ENCODE assay signal across 8 mouse cellular contexts in the genomic region with DNA sequence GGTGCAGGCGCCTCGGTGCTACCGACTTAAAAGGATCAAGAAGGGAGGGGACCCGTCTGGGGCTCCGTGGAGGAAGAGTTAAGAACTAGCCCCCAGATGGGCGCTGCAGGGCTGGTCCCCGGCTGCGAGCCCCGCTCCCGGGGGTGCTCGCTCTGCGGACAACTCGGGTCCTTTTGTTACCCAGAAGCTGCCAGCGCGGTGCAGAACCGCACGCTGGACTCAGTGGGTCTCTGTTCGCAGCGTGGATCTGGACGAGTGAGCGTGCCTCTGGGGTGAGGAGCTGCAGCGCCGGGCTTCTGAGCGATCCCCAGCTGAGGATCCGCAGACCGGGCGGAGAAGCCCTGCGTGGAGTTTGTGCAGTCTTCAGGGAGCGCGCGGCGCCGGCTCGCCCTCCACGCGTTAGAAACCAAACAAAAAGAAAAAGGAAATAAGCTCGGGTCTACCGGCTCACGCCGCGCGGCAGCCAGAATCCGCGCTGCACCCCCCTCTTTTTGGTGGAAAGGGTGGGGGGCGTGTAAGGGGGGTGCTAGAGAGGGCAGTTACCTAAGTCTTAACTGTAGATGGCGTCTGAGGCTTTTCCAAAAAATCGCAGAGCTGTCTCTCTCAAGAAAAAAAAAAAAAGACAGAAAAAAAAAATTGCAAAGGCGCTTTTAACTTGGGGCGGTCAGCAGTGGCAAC. TPM values are rescaled to one million over a fixed set of nuclear protein-coding genes. Genes with fewer than 3 reads are reported as not detected.
DNase-seq lines count a peak whose midpoint lies in the region; ATAC-seq and TF ChIP-seq lines count a peak whose summit lies in the region.

No protein-coding gene starts in this region.

- H3K36me3 ChIP-seq in heart, embryonic 13.5 days = 0 out of 2 replicates have a peak, but pooled peaks cover 6% of the 10 kb centered on the region
- H3K36me3 ChIP-seq in kidney, embryonic 15.5 days = no peaks in the 10 kb centered on the region
- no peaks in the 10 kb centered on the region for H3K36me3 ChIP-seq in liver, embryonic 16.5 days (ENCODE audit: control insufficient read depth, insufficient read depth)
- H3K36me3 ChIP-seq in neural tube, embryonic 12.5 days = no peaks in the 10 kb centered on the region
- no peaks in the 10 kb centered on the region for H3K36me3 ChIP-seq in stomach, embryonic 16.5 days (ENCODE audit: control insufficient read depth, insufficient read depth, low read length)

- no peaks in the 10 kb centered on the region for H3K9me3 ChIP-seq in heart, embryonic 13.5 days
- H3K9me3 ChIP-seq in kidney, embryonic 15.5 days (replicated peaks) = no peaks in the 10 kb centered on the region
- no peaks in the 10 kb centered on the region for H3K9me3 ChIP-seq in liver, embryonic 16.5 days (replicated peaks; ENCODE audit: control insufficient read depth, low read length)
- no peaks in the 10 kb centered on the region for H3K9me3 ChIP-seq in neural tube, embryonic 12.5 days
- H3K9me3 ChIP-seq in stomach, embryonic 16.5 days (replicated peaks; ENCODE audit: control insufficient read depth, low read length) = no peaks in the 10 kb centered on the region

- H3K4me2 ChIP-seq in heart, embryonic 13.5 days = peak overlapping the region; percentile 80
- peak overlapping the region; percentile 83 for H3K4me2 ChIP-seq in kidney, embryonic 15.5 days
- peak overlapping the region; percentile 85 for H3K4me2 ChIP-seq in liver, embryonic 16.5 days (ENCODE audit: low read depth, low read length)
- H3K4me2 ChIP-seq in neural tube, embryonic 12.5 days (replicated peaks) = peak overlapping the region; percentile 61
- peak overlapping the region; percentile 84 for H3K4me2 ChIP-seq in stomach, embryonic 16.5 days (ENCODE audit: low read depth, low read length)

- under 1% methylated on average over 49 of the region's 49 CpGs for WGBS in heart, embryonic 13.5 days
- WGBS in kidney, embryonic 15.5 days = 0% methylated on average over 49 of the region's 49 CpGs
- WGBS in liver, embryonic 16.5 days (ENCODE audit: insufficient replicate concordance) = 0% methylated on average over 49 of the region's 49 CpGs
- WGBS in neural tube, embryonic 12.5 days = under 1% methylated on average over 49 of the region's 49 CpGs
- under 1% methylated on average over 49 of the region's 49 CpGs for WGBS in stomach, embryonic 16.5 days

- H3K4me3 ChIP-seq in embryonic fibroblast, embryonic 13.5 days (ENCODE audit: insufficient read depth, low read length) = peak overlapping the region; percentile 89
- H3K4me3 ChIP-seq in heart, embryonic 13.5 days = peak overlapping the region; percentile 68
- peak overlapping the region; percentile 81 for H3K4me3 ChIP-seq in kidney, embryonic 15.5 days (replicated peaks)
- peak overlapping the region; percentile 65 for H3K4me3 ChIP-seq in liver, embryonic 16.5 days (ENCODE audit: low read depth, low read length)
- peak overlapping the region; percentile 88 for H3K4me3 ChIP-seq in neural tube, embryonic 12.5 days
- H3K4me3 ChIP-seq in stomach, embryonic 16.5 days (replicated peaks; ENCODE audit: low read length) = peak overlapping the region; percentile 88

- H3K27me3 ChIP-seq in heart, embryonic 13.5 days (replicated peaks) = no peaks in the 10 kb centered on the region
- H3K27me3 ChIP-seq in kidney, embryonic 15.5 days = no peaks in the 10 kb centered on the region
- peaks cover 31% of the 10 kb centered on the region for H3K27me3 ChIP-seq in liver, embryonic 16.5 days (ENCODE audit: control insufficient read depth, insufficient read depth, low read depth, low read length)
- H3K27me3 ChIP-seq in neural tube, embryonic 12.5 days (replicated peaks) = no peaks in the 10 kb centered on the region
- H3K27me3 ChIP-seq in stomach, embryonic 16.5 days (ENCODE audit: control insufficient read depth, insufficient read depth, low read length) = no peaks in the 10 kb centered on the region; the same call in 1 of the 2 replicates

- H3K27ac ChIP-seq in embryonic fibroblast, embryonic 13.5 days (ENCODE audit: insufficient read depth, low read length) = peak overlapping the region; percentile 89
- H3K27ac ChIP-seq in heart, embryonic 13.5 days (replicated peaks) = peak overlapping the region; percentile 98
- H3K27ac ChIP-seq in kidney, embryonic 15.5 days = peak overlapping the region; percentile 97
- no peak overlapping the region for H3K27ac ChIP-seq in liver, embryonic 16.5 days (ENCODE audit: low read length)
- H3K27ac ChIP-seq in neural tube, embryonic 12.5 days = peak overlapping the region; percentile 74
- H3K27ac ChIP-seq in stomach, embryonic 16.5 days (ENCODE audit: low read length) = peak overlapping the region; percentile 94

- no peak for TF ChIP-seq POLR2A in embryonic fibroblast, embryonic 13.5 days (IDR thresholded peaks at IDR 0.05; ENCODE audit: low read depth, low read length)

- TF ChIP-seq CTCF in embryonic fibroblast, embryonic 13.5 days (IDR thresholded peaks at IDR 0.05; ENCODE audit: borderline replicate concordance, insufficient read depth, low read length) = no peak

- ATAC-seq in heart, embryonic 13.5 days (ENCODE audit: extremely low read depth, insufficient number of reproducible peaks, low FRiP score, low TSS enrichment) = 0 out of 2 replicates have a peak, but pooled peaks have one; percentile 37
- ATAC-seq in kidney, embryonic 15.5 days (replicated peaks; ENCODE audit: low FRiP score) = peak; percentile 27
- no peak for ATAC-seq in liver, embryonic 16.5 days (ENCODE audit: low read depth)
- peak; percentile 14 for ATAC-seq in neural tube, embryonic 12.5 days (ENCODE audit: low FRiP score, low read depth)
- ATAC-seq in stomach, embryonic 16.5 days (ENCODE audit: insufficient read depth, low FRiP score) = peak; percentile 28; the same call in 1 of the 2 replicates

- H3K4me1 ChIP-seq in embryonic fibroblast, embryonic 13.5 days (ENCODE audit: control insufficient read depth, insufficient read depth, low read length) = peaks cover 8% of the 10 kb centered on the region
- peaks cover 32% of the 10 kb centered on the region for H3K4me1 ChIP-seq in heart, embryonic 13.5 days
- peaks cover 37% of the 10 kb centered on the region for H3K4me1 ChIP-seq in kidney, embryonic 15.5 days
- H3K4me1 ChIP-seq in liver, embryonic 16.5 days (ENCODE audit: control insufficient read depth, low read depth, low read length) = peaks cover 3% of the 10 kb centered on the region
- H3K4me1 ChIP-seq in neural tube, embryonic 12.5 days = peaks cover 23% of the 10 kb centered on the region
- H3K4me1 ChIP-seq in stomach, embryonic 16.5 days (ENCODE audit: control insufficient read depth, insufficient read depth, low read length) = peaks cover 9% of the 10 kb centered on the region; the same call in 1 of the 2 replicates

- peak overlapping the region; percentile 95 for H3K9ac ChIP-seq in heart, embryonic 13.5 days
- H3K9ac ChIP-seq in kidney, embryonic 15.5 days = peak overlapping the region; percentile 84
- peak overlapping the region; percentile 64 for H3K9ac ChIP-seq in liver, embryonic 16.5 days (ENCODE audit: low read depth, low read length)
- peak overlapping the region; percentile 94 for H3K9ac ChIP-seq in neural tube, embryonic 12.5 days
- H3K9ac ChIP-seq in stomach, embryonic 16.5 days (ENCODE audit: low read length) = peak overlapping the region; percentile 91

- peak; percentile 86 for DNase-seq in 3T3-L1 (ENCODE audit: low read depth, low spot score)
- peak; percentile 71 to 92 for DNase-seq in adrenal gland, adult (ENCODE audit: inconsistent age in 2 of 2, low spot score in 1 of 2)

RNA-seq across cellular contexts. Expression of a gene that starts 1.0 kb away (rescaled TPM):
- 30.2 and 34.0 TPM in 2 replicates for polyA plus RNA-seq in embryonic fibroblast, embryonic 13.5 days (2011; ENCODE audit: insufficient read length, low read depth, missing spikeins)
- 40.3 and 42.2 TPM in 2 replicates for polyA plus RNA-seq in heart, embryonic 13.5 days (2015; fragmentation: Nextera tagmentation; extraction: Ambion mirVana)
- 54.8 and 56.1 TPM in 2 replicates for polyA plus RNA-seq in kidney, embryonic 15.5 days (2015; fragmentation: Nextera tagmentation; extraction: Ambion mirVana)
- 2.3 TPM in 2 replicates for polyA plus RNA-seq in liver, embryonic 16.5 days (2015; fragmentation: Nextera tagmentation; extraction: Ambion mirVana)
- polyA plus RNA-seq in neural tube, embryonic 12.5 days (2016; fragmentation: Nextera tagmentation; extraction: Ambion mirVana) = 101 and 104 TPM in 2 replicates
- 20.5 and 21.8 TPM in 2 replicates for polyA plus RNA-seq in stomach, embryonic 16.5 days (2015; fragmentation: Nextera tagmentation; extraction: Ambion mirVana)
